Mouse (Mus musculus): ENCODE measurements around the gene N4bp3. TPM values are rescaled to one million over a fixed set of nuclear protein-coding genes. Genes with fewer than 3 reads are reported as not detected.
A peak's percentile ranks its signal among the peaks of the same experiment; 100 is the strongest.

Gene N4bp3
- polyA plus RNA-seq, 1 experiment, result 11.8 TPM

DNA sequence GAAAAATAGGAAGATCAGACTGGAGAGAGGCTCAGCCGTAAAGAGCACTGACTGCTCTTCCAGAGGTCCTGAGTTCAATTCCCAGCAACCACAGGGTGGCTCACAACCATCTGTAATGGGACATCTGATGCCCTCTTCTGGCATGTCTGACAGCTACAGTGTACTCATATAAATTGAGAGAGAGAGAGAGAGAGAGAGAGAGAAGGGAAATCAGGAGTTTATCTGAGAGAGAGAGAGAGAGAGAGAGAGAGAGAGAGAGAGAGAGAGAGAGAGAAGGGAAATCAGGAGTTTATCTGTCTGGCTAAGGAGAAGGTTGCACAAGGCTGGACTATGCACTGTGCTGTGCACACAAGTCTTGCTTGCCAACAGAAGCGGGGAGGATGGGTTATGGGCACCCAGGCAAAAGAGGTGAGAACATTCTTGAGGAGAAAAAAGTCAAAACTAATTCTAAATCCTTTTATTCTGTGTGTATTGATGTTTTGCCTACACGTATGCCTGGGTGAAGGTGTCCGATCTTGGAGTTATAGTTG lies 2.3 kb upstream of the N4bp3 start:
- Histone ChIP-seq H3K27ac (ENCODE audit: insufficient read depth, low read depth, low read length) (no peak overlapping the region), H3K27me3 (replicated peaks; ENCODE audit: control insufficient read depth, insufficient read depth, low read length) (no peaks in the 10 kb centered on the region), H3K36me3 (ENCODE audit: control insufficient read depth, insufficient read depth, low read length) (no peaks in the 10 kb centered on the region), H3K4me3 (ENCODE audit: insufficient read depth, low read depth, low read length) (no peak overlapping the region), H3K4me1 (ENCODE audit: control insufficient read depth, insufficient read depth, low read length) (peaks cover 18% of the 10 kb centered on the region)
- peak; percentile 65 for DNase-seq
- WGBS, result 75% methylated on average over 4 of the region's 4 CpGs
- TF ChIP-seq POLR2A (IDR thresholded peaks at IDR 0.05; ENCODE audit: low read depth, low read length) (no peak), CTCF (conservative IDR thresholded peaks at IDR 0.05; ENCODE audit: insufficient read depth, insufficient read length, low read depth, low read length) (no peak)

DNA sequence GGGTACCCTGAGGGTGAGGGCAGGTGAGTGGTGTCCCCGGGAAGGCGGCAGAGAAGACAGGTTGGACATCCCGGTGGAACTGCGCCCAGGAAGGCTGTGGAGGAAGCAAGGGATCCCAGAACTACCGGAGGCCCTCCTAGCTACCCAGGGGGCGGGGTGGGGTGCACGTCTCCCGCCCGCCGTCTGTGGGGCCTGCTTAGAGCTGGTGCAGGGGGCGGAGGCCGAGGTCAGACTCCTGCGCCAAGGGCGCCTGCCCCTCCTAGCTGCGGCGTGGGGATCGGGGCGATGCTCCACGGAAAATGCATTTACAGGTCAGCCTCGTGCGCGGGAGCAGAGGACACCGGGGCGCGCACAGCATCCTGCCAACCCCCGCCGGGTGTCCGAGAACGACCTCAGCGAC lies 381 bp downstream of the N4bp3 start:
- DNase-seq, result no peak
- peak overlapping the region; percentile 74 for H3K4me3 ChIP-seq (ENCODE audit: insufficient read depth, low read depth, low read length)
- TF ChIP-seq POLR2A (IDR thresholded peaks at IDR 0.05; ENCODE audit: low read depth, low read length) (no peak), CTCF (conservative IDR thresholded peaks at IDR 0.05; ENCODE audit: insufficient read depth, insufficient read length, low read depth, low read length) (no peak)
- peak overlapping the region; percentile 74 for H3K27ac ChIP-seq (ENCODE audit: insufficient read depth, low read depth, low read length)
- no peaks in the 10 kb centered on the region for H3K27me3 ChIP-seq (replicated peaks; ENCODE audit: control insufficient read depth, insufficient read depth, low read length)
- 2% methylated on average over 30 of the region's 30 CpGs for WGBS
- H3K36me3 ChIP-seq (ENCODE audit: control insufficient read depth, insufficient read depth, low read length), result no peaks in the 10 kb centered on the region
- peaks cover 15% of the 10 kb centered on the region; the same call in 1 of the 2 replicates for H3K4me1 ChIP-seq (ENCODE audit: control insufficient read depth, insufficient read depth, low read length)

DNA sequence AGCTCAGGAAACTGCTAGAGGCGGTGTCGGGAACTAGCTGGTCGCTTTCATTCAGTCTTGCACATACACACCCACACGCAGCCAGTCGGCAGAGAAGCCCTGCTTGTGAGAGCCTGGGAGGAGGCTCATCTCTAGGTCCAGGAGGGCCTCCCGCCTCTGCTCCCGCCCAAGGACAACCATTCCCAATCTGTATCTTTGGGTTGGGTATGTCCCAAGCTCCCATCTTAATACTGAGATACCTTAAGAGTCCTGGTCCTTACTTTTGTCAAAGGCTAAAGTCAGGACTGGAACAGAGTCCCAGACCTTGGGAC lies 798 bp downstream of the N4bp3 start:
- H3K4me1 ChIP-seq (ENCODE audit: control insufficient read depth, insufficient read depth, low read length), result peaks cover 15% of the 10 kb centered on the region; the same call in 1 of the 2 replicates
- DNase-seq, result no peak
- peak overlapping the region; percentile 28; the same call in 1 of the 2 replicates for H3K27ac ChIP-seq (ENCODE audit: insufficient read depth, low read depth, low read length)
- 21% methylated on average over 7 of the region's 7 CpGs for WGBS
- H3K36me3 ChIP-seq (ENCODE audit: control insufficient read depth, insufficient read depth, low read length), result no peaks in the 10 kb centered on the region
- peak overlapping the region; percentile 74 for H3K4me3 ChIP-seq (ENCODE audit: insufficient read depth, low read depth, low read length)
- TF ChIP-seq CTCF (conservative IDR thresholded peaks at IDR 0.05; ENCODE audit: insufficient read depth, insufficient read length, low read depth, low read length) (no peak), POLR2A (IDR thresholded peaks at IDR 0.05; ENCODE audit: low read depth, low read length) (no peak)
- H3K27me3 ChIP-seq (replicated peaks; ENCODE audit: control insufficient read depth, insufficient read depth, low read length), result no peaks in the 10 kb centered on the region

DNA sequence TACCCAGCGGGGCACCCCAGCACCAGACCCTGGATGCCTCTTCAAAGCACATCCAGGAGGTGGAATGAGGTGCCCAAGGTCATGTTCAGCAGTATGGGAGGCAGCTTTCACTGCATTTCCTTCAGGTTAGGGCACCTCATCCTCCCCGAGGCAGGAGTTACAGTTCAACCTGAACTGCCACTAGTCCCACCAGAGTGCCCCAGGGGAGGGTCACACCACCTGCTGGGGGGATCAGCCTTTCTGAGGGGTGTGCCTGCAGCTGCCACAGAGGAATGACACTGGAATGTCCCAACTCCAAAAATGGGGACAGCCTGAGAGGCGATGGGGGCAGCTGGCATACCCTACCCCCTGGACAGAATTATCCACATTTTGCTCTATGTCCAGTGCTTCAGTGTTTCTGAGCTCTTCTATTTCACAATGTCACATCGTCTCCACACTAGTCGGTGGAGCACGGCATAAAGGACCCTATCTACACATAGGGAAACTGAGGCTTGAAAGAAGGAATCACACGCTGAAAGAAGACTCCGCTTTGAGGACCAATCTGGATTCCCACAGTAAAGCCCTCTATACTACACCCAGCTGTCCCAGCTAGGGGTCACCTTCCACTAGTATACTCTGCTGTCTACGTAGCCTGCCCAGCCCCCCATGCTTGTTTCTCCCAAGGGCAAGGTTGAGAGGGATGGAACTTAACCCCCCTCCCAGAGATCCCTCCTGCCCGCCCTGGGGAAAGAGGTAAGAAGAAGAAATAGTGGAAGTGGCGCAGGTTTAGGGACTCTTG lies 1.3 kb downstream of the N4bp3 start:
- no peak for DNase-seq
- TF ChIP-seq CTCF (conservative IDR thresholded peaks at IDR 0.05; ENCODE audit: insufficient read depth, insufficient read length, low read depth, low read length) (no peak), POLR2A (IDR thresholded peaks at IDR 0.05; ENCODE audit: low read depth, low read length) (no peak)
- WGBS, result 44% methylated on average over 11 of the region's 11 CpGs
- no peaks in the 10 kb centered on the region for H3K36me3 ChIP-seq (ENCODE audit: control insufficient read depth, insufficient read depth, low read length)
- peak overlapping the region; percentile 74 for H3K4me3 ChIP-seq (ENCODE audit: insufficient read depth, low read depth, low read length)
- no peaks in the 10 kb centered on the region for H3K27me3 ChIP-seq (replicated peaks; ENCODE audit: control insufficient read depth, insufficient read depth, low read length)
- peaks cover 15% of the 10 kb centered on the region; the same call in 1 of the 2 replicates for H3K4me1 ChIP-seq (ENCODE audit: control insufficient read depth, insufficient read depth, low read length)
- peak overlapping the region; percentile 14 for H3K27ac ChIP-seq (ENCODE audit: insufficient read depth, low read depth, low read length)

DNA sequence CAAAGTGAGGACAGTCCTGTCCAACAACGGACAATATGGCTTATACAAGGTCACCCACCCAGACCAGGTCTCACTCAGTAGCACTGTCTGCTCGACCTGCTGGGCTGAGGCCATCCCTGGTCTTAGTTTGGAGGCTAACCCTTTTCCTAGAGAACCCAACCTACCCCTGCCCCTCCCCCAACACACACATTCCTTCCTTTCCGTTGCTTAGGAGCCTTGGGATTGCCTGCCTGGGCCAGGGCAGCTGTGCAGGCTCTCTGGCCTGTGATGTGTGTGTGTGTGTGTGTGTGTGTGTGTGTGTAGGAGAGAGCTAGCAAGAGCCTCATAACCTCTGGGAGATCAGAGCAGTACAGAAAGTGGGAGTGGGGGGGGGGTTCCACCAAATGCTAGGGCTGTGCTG lies 2.1 kb downstream of the N4bp3 start:
- peak overlapping the region; percentile 74; the same call in 1 of the 2 replicates for H3K4me3 ChIP-seq (ENCODE audit: insufficient read depth, low read depth, low read length)
- no peaks in the 10 kb centered on the region for H3K36me3 ChIP-seq (ENCODE audit: control insufficient read depth, insufficient read depth, low read length)
- no peaks in the 10 kb centered on the region for H3K27me3 ChIP-seq (replicated peaks; ENCODE audit: control insufficient read depth, insufficient read depth, low read length)
- peak overlapping the region; percentile 49 for H3K27ac ChIP-seq (ENCODE audit: insufficient read depth, low read depth, low read length)
- H3K4me1 ChIP-seq (ENCODE audit: control insufficient read depth, insufficient read depth, low read length), result peaks cover 15% of the 10 kb centered on the region; the same call in 1 of the 2 replicates
- WGBS, result 28% methylated on average over 3 of the region's 3 CpGs
- TF ChIP-seq POLR2A (IDR thresholded peaks at IDR 0.05; ENCODE audit: low read depth, low read length), result no peak
- TF ChIP-seq CTCF (conservative IDR thresholded peaks at IDR 0.05; ENCODE audit: insufficient read depth, insufficient read length, low read depth, low read length), result no peak
- DNase-seq, result peak; percentile 35

DNA sequence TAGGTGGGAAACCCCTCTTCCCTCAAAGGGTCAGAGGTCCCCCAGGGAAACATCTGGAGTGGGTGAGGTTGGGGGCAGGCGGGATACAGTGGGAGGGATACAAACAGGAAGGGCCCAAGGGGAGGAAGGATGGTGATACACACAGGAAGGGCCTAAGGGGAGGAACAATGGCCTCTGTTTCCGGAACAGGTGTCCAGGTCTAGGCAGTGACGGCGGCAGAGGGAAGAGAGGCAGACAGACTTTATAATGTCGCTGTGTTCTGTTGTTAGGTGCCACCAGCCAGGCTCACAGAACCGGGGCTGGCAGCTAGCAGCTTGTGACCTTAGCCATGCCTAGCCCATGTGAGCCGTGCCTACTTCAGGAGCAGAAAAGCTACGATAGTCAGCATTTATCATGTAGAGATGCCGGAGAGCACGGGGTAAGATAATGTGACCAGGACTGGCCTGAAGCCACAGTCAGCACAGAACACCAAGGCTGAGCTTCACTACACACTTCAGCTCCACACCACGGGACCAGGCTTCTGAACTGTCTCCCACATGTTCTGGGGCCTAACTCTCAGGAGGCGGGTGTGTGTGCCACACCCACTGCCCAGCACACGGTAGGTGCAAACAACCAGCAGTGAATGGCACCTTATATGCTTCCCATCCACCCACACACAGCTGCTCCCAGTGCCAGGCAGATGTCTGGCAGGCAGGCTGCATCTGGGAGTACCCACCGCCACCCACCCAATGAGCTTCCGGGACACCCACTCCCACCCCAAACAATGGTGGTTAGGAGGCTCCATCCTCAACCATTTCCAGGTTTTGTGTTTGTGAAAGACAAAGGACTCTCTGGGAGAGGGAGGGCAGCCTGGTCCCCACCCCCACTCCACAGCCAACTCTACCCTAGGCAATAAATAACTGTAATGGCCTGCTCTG lies 3.6 kb downstream of the N4bp3 start:
- Histone ChIP-seq H3K4me1 (ENCODE audit: control insufficient read depth, insufficient read depth, low read length) (peaks cover 15% of the 10 kb centered on the region; the same call in 1 of the 2 replicates), H3K36me3 (ENCODE audit: control insufficient read depth, insufficient read depth, low read length) (no peaks in the 10 kb centered on the region), H3K27me3 (replicated peaks; ENCODE audit: control insufficient read depth, insufficient read depth, low read length) (no peaks in the 10 kb centered on the region), H3K27ac (ENCODE audit: insufficient read depth, low read depth, low read length) (peak overlapping the region; percentile 84), H3K4me3 (ENCODE audit: insufficient read depth, low read depth, low read length) (peak overlapping the region; percentile 20; the same call in 1 of the 2 replicates)
- 47% methylated on average over 15 of the region's 15 CpGs for WGBS
- TF ChIP-seq CTCF (conservative IDR thresholded peaks at IDR 0.05; ENCODE audit: insufficient read depth, insufficient read length, low read depth, low read length) (no peak), POLR2A (IDR thresholded peaks at IDR 0.05; ENCODE audit: low read depth, low read length) (no peak)
- DNase-seq, result peak; percentile 74

Measured in kidney, adult 2 months (tissue).